Mouse (Mus musculus) G1E (cell line): ENCODE results near the gene Mapk12.

ENCODE experiments used
- CTCF ChIP-seq: IDR thresholded peaks from 2 replicates; pipeline ENCODE4 v1.5.1; 2012; ENCODE audit warnings: low read depth, low read length, inconsistent platforms, mixed read lengths
- POLR2AphosphoS5 ChIP-seq: IDR thresholded peaks from 2 replicates; pipeline ENCODE4 v1.6.1; 2012; ENCODE audit warnings: low read depth, low read length, inconsistent platforms; ENCODE audit not compliant: insufficient replicate concordance
- TAL1 ChIP-seq: conservative IDR thresholded peaks from 2 replicates; pipeline ENCODE4 v1.6.1; 2012; ENCODE audit warnings: low read depth, low read length, inconsistent platforms, mixed read lengths

DNA sequence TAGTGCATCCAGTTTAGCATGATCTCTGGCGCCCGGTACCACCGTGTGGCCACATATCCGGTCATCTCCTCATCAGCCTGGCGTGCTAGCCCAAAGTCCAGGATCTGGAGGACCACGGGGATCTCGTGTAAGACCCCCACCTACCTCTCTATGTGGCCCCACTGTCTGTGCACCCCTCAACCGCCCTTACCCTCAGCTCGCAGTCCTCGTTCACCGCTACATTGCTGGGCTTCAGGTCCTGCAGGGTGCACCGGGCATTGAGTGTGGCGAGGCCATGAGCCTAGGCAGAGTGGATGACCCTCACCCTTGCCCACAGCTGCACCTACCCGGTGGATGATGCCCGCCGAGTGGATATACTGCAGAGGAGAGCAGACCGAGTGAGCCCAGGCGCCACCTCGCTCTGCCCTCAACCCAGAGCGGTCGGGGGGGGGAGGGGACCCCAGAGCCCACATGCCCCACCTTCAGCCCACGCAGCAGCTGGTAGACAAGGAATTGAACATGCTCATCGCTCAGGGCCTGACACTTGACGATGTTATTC, 5.4 kb upstream of the Mapk12 start:
- TF ChIP-seq CTCF (no peak), TAL1 (no peak), POLR2AphosphoS5 (no peak)
